Mouse (Mus musculus) left cerebral cortex, postnatal 36 days (tissue): ENCODE measurements around the gene Lrrc63. TPM values are rescaled to one million over a fixed set of nuclear protein-coding genes. Genes with fewer than 3 reads are reported as not detected.
"Not testable (repeated sequence)": the region's sequence is repeated elsewhere in the genome, so short reads cannot be mapped to it uniquely, and the experiment has no call there.

ENCODE experiments used
- DNase-seq, 2 experiments: peaks; one replicate each; pipeline ENCODE4 v3.0.0; 2021 to 2022; ENCODE audit warnings: low spot score in 2 of 2, mixed read lengths in 1 of 2
- intact Hi-C: fragments of 180-260 bp; cut with DNase I; formaldehyde crosslinking; loops from one replicate; pipeline ENCODE4 v1.15.1; 2025
- total RNA-seq, 2 experiments: library from RNA; stranded (reverse); gene quantifications; 2 replicates each; pipeline ENCODE4 v1.2.3; 2021

The Lrrc63 gene
- total RNA-seq, 2 experiments from 2014 or later: 0.12 TPM; not detected in 1

- DNase-seq, intact Hi-C loops: not testable (repeated sequence)
Measured at GRCm38 (mm10) chr14:75147706-75148105, 17.0 kb upstream of the Lrrc63 start.

- no peak for DNase-seq
- intact Hi-C loops: no loop called here
Measured at GRCm38 (mm10) chr14:75139225-75139624, 8.5 kb upstream of the Lrrc63 start.

- intact Hi-C loops: no loop called here
- no peak for DNase-seq
Measured at GRCm38 (mm10) chr14:75138503-75138902, 7.8 kb upstream of the Lrrc63 start.

GRCm38 (mm10) chr14:75136119-75136966 lies 5.7 kb upstream of the Lrrc63 start:
- DNase-seq: no peak
- intact Hi-C loops: no loop called here

GRCm38 (mm10) chr14:75131324-75131935 lies 749 bp upstream of the Lrrc63 start:
- intact Hi-C loops: loop anchor here (5.0 kb wide), 1 partner anchor 41 kb away; no protein-coding TSS in a partner anchor
- DNase-seq: peak in 1 of 2 experiments; percentile 4

- DNase-seq: no peak
- intact Hi-C loops: no loop called here
Measured at GRCm38 (mm10) chr14:75121658-75122057, 9.0 kb downstream of the Lrrc63 start.

- intact Hi-C loops: no loop called here
- no peak for DNase-seq
Measured at GRCm38 (mm10) chr14:75102956-75103355, 27.7 kb downstream of the Lrrc63 start.

- intact Hi-C loops: no loop called here
- DNase-seq: no peak
Measured at GRCm38 (mm10) chr14:75077946-75078345, 52.7 kb downstream of the Lrrc63 start.

- DNase-seq: no peak
- intact Hi-C loops: no loop called here
Measured at GRCm38 (mm10) chr14:75075299-75076180, 55.1 kb downstream of the Lrrc63 start.

GRCm38 (mm10) chr14:75071091-75071490 lies 59.6 kb downstream of the Lrrc63 start:
- no peak for DNase-seq
- intact Hi-C loops: no loop called here

- intact Hi-C loops: no loop called here
- no peak for DNase-seq
Measured at GRCm38 (mm10) chr14:75069356-75069979, 61.2 kb downstream of the Lrrc63 start.

GRCm38 (mm10) chr14:75068430-75069112 lies 62.1 kb downstream of the Lrrc63 start:
- no peak for DNase-seq
- intact Hi-C loops: no loop called here

- no peak for DNase-seq
- intact Hi-C loops: no loop called here
Measured at GRCm38 (mm10) chr14:75065211-75065610, 65.5 kb downstream of the Lrrc63 start.

- intact Hi-C loops: no loop called here
Measured at GRCm38 (mm10) chr14:75064520-75064919, 66.2 kb downstream of the Lrrc63 start.

GRCm38 (mm10) chr14:75063936-75064335 lies 66.7 kb downstream of the Lrrc63 start:
- DNase-seq: peak in 1 of 2 experiments; percentile 20
- intact Hi-C loops: no loop called here

More at GRCm38 (mm10) chr14:75064520-75064919, 66.2 kb downstream of the Lrrc63 start:
- DNase-seq: no peak

GRCm38 (mm10) chr14:75060562-75060961 lies 70.1 kb downstream of the Lrrc63 start:
- DNase-seq: no peak
- intact Hi-C loops: no loop called here

- DNase-seq: no peak
- intact Hi-C loops: no loop called here
Measured at GRCm38 (mm10) chr14:75056861-75057431, 73.7 kb downstream of the Lrrc63 start.

GRCm38 (mm10) chr14:75054455-75055343 lies 76.0 kb downstream of the Lrrc63 start:
- intact Hi-C loops: no loop called here
- no peak for DNase-seq
